Mouse (Mus musculus) liver, adult 2 months (tissue): ENCODE data around the gene Tmem240. TPM values are rescaled to one million over a fixed set of nuclear protein-coding genes. Genes with fewer than 3 reads are reported as not detected.
"Not testable (repeated sequence)": the region's sequence is repeated elsewhere in the genome, so short reads cannot be mapped to it uniquely, and the experiment has no call there.

Experiments used
- DNase-seq: peaks from one replicate; pipeline ENCODE4 v3.0.0-alpha.2; 2011; ENCODE audit warnings: low read depth, low spot score; ENCODE audit errors: extremely low read depth
- H3K27ac ChIP-seq: fragments of 200-500 bp; replicated peaks from 2 replicates; pipeline ENCODE4 v1.5.1; 2012; ENCODE audit warnings: low read depth, mild to moderate bottlenecking, control low read depth, inconsistent platforms, low read length; ENCODE audit not compliant: insufficient read depth
- H3K27me3 ChIP-seq: fragments of 200-500 bp; 2 replicates; pipeline ENCODE4 v1.6.1; 2012; ENCODE audit warnings: mild to moderate bottlenecking, moderate library complexity, low read length, inconsistent platforms; ENCODE audit not compliant: control insufficient read depth, insufficient read depth
- H3K36me3 ChIP-seq: fragments of 200-500 bp; 2 replicates; pipeline ENCODE4 v1.6.1; 2012; ENCODE audit warnings: low read length, inconsistent platforms; ENCODE audit not compliant: control insufficient read depth, insufficient read depth
- H3K4me1 ChIP-seq: fragments of 200-500 bp; 2 replicates; pipeline ENCODE4 v1.6.1; 2011; ENCODE audit warnings: low read length; ENCODE audit not compliant: control insufficient read depth, insufficient read depth
- H3K4me3 ChIP-seq: fragments of 200-500 bp; 2 replicates; pipeline ENCODE4 v1.5.1; 2011; ENCODE audit warnings: low read depth, mild to moderate bottlenecking, control low read depth, low read length, moderate library complexity; ENCODE audit not compliant: insufficient read depth
- H3K79me2 ChIP-seq: fragments of 200-500 bp; 2 replicates; pipeline ENCODE4 v1.6.1; 2012; ENCODE audit warnings: inconsistent platforms, mild to moderate bottlenecking, low read length, moderate library complexity; ENCODE audit not compliant: control insufficient read depth, insufficient read depth
- H3K9ac ChIP-seq: fragments of 200-500 bp; 2 replicates; pipeline ENCODE4 v1.6.1; 2012; ENCODE audit warnings: low read depth, mild to moderate bottlenecking, control low read depth, inconsistent platforms, low read length
- CTCF ChIP-seq: fragments of 200-500 bp; IDR thresholded peaks from 2 replicates; pipeline ENCODE4 v1.5.1; 2011; ENCODE audit warnings: low read depth, low read length, control low read depth
- POLR2A ChIP-seq: fragments of 200-500 bp; IDR thresholded peaks from 2 replicates; pipeline ENCODE4 v1.6.1; 2011; ENCODE audit warnings: low read length, control low read depth; ENCODE audit not compliant: insufficient read depth; ENCODE audit errors: extremely low read depth
- WGBS: fragments of 180-500 bp; shearing (Covaris S2); methylation state at CpG from one replicate; pipeline ENCODE4 v1.1.7; 2018; 5-methylcytosine and 5-hydroxymethylcytosine counted together
- polyA plus RNA-seq: library from polyadenylated mRNA; depleted of rRNA; stranded (reverse); fragments of >200 nt; gene quantifications from 2 replicates; pipeline ENCODE4 v1.2.3, GENCODE M21; 2012; rRNA removed
- total RNA-seq: library from RNA; depleted of rRNA; stranded (reverse); fragments of >200 nt; gene quantifications from 2 replicates; pipeline ENCODE4 v1.2.3, GENCODE M21; 2014; rRNA removed

The Tmem240 gene
- total and polyA plus RNA-seq, 2 experiments = under 0.01 to 0.20 TPM

DNA sequence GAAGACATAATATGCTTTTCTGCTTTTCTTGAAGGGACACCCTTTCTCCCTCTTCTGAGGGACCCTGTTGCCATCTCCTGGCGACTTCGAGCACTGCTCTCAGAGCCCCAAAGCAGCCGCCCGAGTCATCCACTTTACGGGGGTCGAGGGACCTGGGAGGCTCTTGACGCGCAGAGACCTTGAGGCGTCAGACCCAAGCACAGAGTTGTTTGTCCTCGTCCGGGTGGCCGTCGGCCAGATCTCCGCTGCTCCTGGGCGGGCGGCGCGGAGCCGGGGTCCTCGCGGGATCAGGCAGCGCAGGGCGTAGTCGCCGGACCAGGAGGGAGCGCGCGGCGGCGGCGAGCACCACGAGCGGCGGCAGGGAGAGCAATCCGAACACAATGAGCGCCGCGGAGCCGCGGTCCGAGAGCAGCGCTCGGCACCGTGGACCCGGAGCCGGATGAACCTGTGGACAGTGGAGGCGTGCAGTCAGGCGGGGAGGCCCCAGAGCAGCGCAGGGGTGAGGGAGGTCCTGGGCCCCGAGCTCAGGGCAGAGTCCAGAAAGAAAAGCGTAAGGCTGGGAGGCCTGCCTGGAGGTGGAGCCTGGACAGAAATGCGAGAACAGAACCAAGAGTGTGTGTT lies 49.6 kb downstream of the Tmem240 start:
- H3K27ac ChIP-seq = peak overlapping the region; percentile 97
- peak overlapping the region; percentile 74 for H3K4me3 ChIP-seq
- H3K4me1 ChIP-seq = no peaks in the 10 kb centered on the region; the same call in 1 of the 2 replicates
- WGBS = under 1% methylated on average over 51 of the region's 52 CpGs
- H3K9ac ChIP-seq = peak overlapping the region; percentile 98
- peak; percentile 66 for TF ChIP-seq CTCF
- peak; percentile 93 for TF ChIP-seq POLR2A
- H3K36me3 ChIP-seq = no peaks in the 10 kb centered on the region
- H3K79me2 ChIP-seq = no peaks in the 10 kb centered on the region
- H3K27me3 ChIP-seq = no peaks in the 10 kb centered on the region
- peak; percentile 82 for DNase-seq

DNA sequence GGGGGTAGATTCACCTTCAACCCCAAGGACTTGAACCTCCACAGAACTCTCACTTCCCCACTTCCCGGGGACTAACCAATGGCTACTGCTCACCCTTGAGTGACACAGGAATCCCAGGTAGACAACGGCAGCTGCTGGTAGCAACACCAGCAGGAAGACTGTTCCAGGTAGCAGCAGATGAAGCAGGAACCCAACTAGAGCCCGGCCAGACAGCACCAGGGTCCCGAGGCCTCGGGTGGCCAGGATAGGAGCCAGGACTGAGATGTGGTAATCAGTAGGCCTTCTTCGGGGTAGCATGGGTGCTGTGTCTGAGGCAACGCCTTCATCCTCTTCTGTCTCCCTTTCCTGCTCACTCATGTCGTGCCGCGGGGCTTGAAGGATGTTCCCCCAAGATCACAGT lies 50.6 kb downstream of the Tmem240 start:
- H3K4me3 ChIP-seq = no peak overlapping the region
- H3K9ac ChIP-seq = no peak overlapping the region
- TF ChIP-seq CTCF (no peak), POLR2A (no peak)
- H3K79me2 ChIP-seq = no peaks in the 10 kb centered on the region
- H3K27me3 ChIP-seq = no peaks in the 10 kb centered on the region
- no peaks in the 10 kb centered on the region for H3K36me3 ChIP-seq
- no peaks in the 10 kb centered on the region; the same call in 1 of the 2 replicates for H3K4me1 ChIP-seq
- no peak overlapping the region for H3K27ac ChIP-seq
- 95% methylated on average over 10 of the region's 10 CpGs for WGBS
- no peak for DNase-seq

DNA sequence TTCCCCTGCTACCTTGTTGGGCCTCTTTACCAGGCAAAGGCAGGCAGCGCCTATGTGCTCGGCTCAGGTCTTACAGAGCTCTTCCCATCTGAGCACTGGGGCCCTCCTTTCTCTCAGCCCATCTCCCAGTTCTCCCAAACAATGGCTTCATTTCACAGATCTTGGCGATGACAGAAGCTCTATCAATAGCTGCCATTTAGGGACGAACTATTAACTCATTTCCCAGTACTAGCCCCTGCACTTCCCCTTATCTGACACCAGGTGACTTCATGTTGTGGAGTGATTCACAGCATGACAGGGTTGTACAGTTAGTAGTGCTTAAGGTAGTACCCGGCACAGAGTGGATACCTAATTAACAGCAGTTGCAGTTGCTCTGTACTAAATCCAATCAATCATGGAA lies 51.2 kb downstream of the Tmem240 start, which contains the start of gene Tmem88b:
Tmem88b (minus strand) TSS at position 56 of the 400 bp plus-strand sequence.
- WGBS = 83% methylated on average over 5 of the region's 5 CpGs
- no peak for DNase-seq
- peak within 1 kb of the TSS; percentile 97 for H3K27ac ChIP-seq
- no peaks in the 10 kb centered on the region for H3K79me2 ChIP-seq
- no peaks in the 10 kb centered on the region; the same call in 1 of the 2 replicates for H3K4me1 ChIP-seq
- TF ChIP-seq CTCF (0 out of 2 replicates have a peak, but pooled peaks have one; percentile 9), POLR2A (no peak)
- no peaks in the 10 kb centered on the region for H3K36me3 ChIP-seq
- no peaks in the 10 kb centered on the region for H3K27me3 ChIP-seq
- H3K9ac ChIP-seq = peak within 1 kb of the TSS; percentile 98; the same call in 1 of the 2 replicates
- H3K4me3 ChIP-seq = peak within 1 kb of the TSS; percentile 74; the same call in 1 of the 2 replicates

DNA sequence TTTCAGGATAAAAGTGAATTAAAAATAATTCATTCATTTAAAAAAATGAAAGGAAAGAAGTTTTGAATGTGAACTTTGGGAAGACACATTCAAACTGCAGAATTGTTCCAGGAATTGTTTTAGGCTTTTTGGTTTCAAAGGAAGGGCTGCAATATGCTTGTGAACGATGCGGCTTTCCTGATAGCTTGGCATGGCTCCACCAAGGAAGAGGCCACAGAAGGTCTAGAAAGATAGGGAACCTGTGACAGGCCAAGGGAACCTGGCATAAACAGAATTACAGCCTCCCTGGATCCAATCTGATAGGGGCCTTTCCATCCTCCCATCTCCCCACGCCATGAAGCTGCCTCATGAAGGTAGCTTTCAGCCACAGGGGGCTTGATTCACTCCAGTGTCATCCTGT lies 53.7 kb downstream of the Tmem240 start:
- 92% methylated on average over 3 of the region's 3 CpGs for WGBS
- Histone ChIP-seq H3K4me3 (no peak overlapping the region), H3K27me3 (no peaks in the 10 kb centered on the region), H3K79me2 (no peaks in the 10 kb centered on the region), H3K4me1 (no peaks in the 10 kb centered on the region; the same call in 1 of the 2 replicates), H3K9ac (no peak overlapping the region), H3K27ac (no peak overlapping the region), H3K36me3 (no peaks in the 10 kb centered on the region)
- TF ChIP-seq POLR2A = no peak
- no peak for TF ChIP-seq CTCF
- no peak for DNase-seq

DNA sequence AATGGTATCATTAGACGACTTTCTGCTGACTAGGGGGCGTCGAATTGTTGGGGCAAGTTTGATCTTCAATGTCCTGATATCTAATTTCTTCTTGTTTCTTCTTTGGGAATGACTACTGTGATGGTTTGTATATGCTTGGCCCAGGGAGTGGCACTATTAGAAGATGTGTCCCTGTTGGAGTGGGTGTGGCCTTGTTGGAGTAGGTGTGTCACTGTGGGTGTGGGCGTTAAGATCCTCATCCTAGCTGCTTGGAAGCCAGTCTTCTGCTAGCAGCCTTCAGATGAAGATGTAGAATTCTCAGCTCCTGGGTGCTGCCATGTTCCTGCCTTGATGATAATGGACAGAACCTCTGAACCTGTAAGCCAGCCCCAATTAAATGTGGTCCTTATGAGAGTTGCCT lies 54.2 kb downstream of the Tmem240 start:
- not testable (repeated sequence) for DNase-seq, H3K79me2 ChIP-seq, H3K27ac ChIP-seq, H3K27me3 ChIP-seq, H3K4me3 ChIP-seq, H3K36me3 ChIP-seq, H3K9ac ChIP-seq, H3K4me1 ChIP-seq
- WGBS = 91% methylated on average over 4 of the region's 4 CpGs

DNA sequence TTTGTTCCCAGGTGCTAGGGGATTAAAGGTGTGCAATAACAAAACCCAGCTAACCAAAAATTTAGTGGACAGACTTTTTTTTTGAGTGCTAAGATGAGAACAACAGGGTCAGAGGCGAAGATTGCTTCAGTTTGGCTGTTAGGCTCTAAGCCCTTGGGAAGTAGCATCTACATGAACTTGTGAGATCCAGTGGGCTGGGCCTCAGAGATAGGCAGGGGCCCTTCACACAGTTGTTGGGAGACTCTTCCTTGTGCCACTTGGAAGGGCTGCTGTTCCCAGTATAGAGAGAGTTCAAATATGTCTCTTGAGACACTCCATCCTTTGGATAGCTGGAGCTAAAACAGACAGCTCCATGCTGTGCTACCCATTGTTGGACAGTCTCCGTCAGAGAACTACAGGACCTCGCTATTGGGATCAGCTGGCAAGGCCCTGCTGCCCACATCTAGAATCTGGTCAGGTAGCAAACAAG lies 55.5 kb downstream of the Tmem240 start, which contains the start of gene Ankrd65:
Ankrd65 (plus strand) TSS at position 419 of the 469 bp plus-strand sequence.
- no peaks in the 10 kb centered on the region for H3K4me1 ChIP-seq
- whole genome bisulfite sequencing = 81% methylated on average over 3 of the region's 3 CpGs
- no peaks in the 10 kb centered on the region for H3K36me3 ChIP-seq
- H3K9ac ChIP-seq = no peak within 1 kb of the TSS
- H3K4me3 ChIP-seq = no peak within 1 kb of the TSS
- H3K79me2 ChIP-seq = no peaks in the 10 kb centered on the region
- TF ChIP-seq CTCF = no peak
- DNase-seq = no peak
- no peak within 1 kb of the TSS for H3K27ac ChIP-seq
- H3K27me3 ChIP-seq = no peaks in the 10 kb centered on the region

Other genes starting within 250 kb of the Tmem240 start
- gene Gnb1, start 243.4 kb upstream of the Tmem240 start, total RNA-seq = 26.5 and 40.1 TPM in 2 replicates
- 140 and 143 TPM in 2 replicates for gene Gnb1, start 243.4 kb upstream of the Tmem240 start, polyA plus RNA-seq
- gene Nadk, start 172.4 kb upstream of the Tmem240 start, total RNA-seq = 163 and 201 TPM in 2 replicates
- gene Nadk, start 172.4 kb upstream of the Tmem240 start, polyA plus RNA-seq = 196 and 218 TPM in 2 replicates
- gene Slc35e2, start 133.4 kb upstream of the Tmem240 start, total RNA-seq = 63.5 and 65.6 TPM in 2 replicates
- 18.5 and 19.8 TPM in 2 replicates for gene Slc35e2, start 133.4 kb upstream of the Tmem240 start, polyA plus RNA-seq
- 8.5 and 11.2 TPM in 2 replicates for gene Cdk11b, start 109.9 kb upstream of the Tmem240 start, total RNA-seq
- 8.8 and 10.6 TPM in 2 replicates for gene Cdk11b, start 109.9 kb upstream of the Tmem240 start, polyA plus RNA-seq
- not detected in 2 replicates for gene Gm10563, start 89.4 kb upstream of the Tmem240 start, total RNA-seq
- gene Gm10563, start 89.4 kb upstream of the Tmem240 start, polyA plus RNA-seq = not detected in 2 replicates
- 1.7 and 1.8 TPM in 2 replicates for gene Mmp23, start 81.4 kb upstream of the Tmem240 start, total RNA-seq
- gene Mmp23, start 81.4 kb upstream of the Tmem240 start, polyA plus RNA-seq = 2.7 and 3.0 TPM in 2 replicates
- 16.4 and 19.0 TPM in 2 replicates for gene Mib2, start 65.6 kb upstream of the Tmem240 start, total RNA-seq
- 32.2 and 35.8 TPM in 2 replicates for gene Mib2, start 65.6 kb upstream of the Tmem240 start, polyA plus RNA-seq
- 0.37 and 0.54 TPM in 2 replicates for gene Fndc10, start 40.5 kb upstream of the Tmem240 start, total RNA-seq
- gene Fndc10, start 40.5 kb upstream of the Tmem240 start, polyA plus RNA-seq = 0.77 and 1.2 TPM in 2 replicates
- gene Ssu72, start 30.0 kb upstream of the Tmem240 start, total RNA-seq = 99.5 and 108 TPM in 2 replicates
- 78.8 and 79.3 TPM in 2 replicates for gene Ssu72, start 30.0 kb upstream of the Tmem240 start, polyA plus RNA-seq
- 54.5 and 71.8 TPM in 2 replicates for gene Atad3a, start 26.3 kb downstream of the Tmem240 start, total RNA-seq
- gene Atad3a, start 26.3 kb downstream of the Tmem240 start, polyA plus RNA-seq = 83.0 and 129 TPM in 2 replicates
- 0.46 and 0.47 TPM in 2 replicates for gene Vwa1, start 39.9 kb downstream of the Tmem240 start, total RNA-seq
- gene Vwa1, start 39.9 kb downstream of the Tmem240 start, polyA plus RNA-seq = 0.32 and 0.56 TPM in 2 replicates
- gene Tmem88b, start 51.1 kb downstream of the Tmem240 start, total RNA-seq = 0.74 and 0.87 TPM in 2 replicates
- gene Tmem88b, start 51.1 kb downstream of the Tmem240 start, polyA plus RNA-seq = 1.3 and 1.9 TPM in 2 replicates
- gene Ankrd65, start 55.6 kb downstream of the Tmem240 start, total RNA-seq = not detected in 2 replicates
- gene Ankrd65, start 55.6 kb downstream of the Tmem240 start, polyA plus RNA-seq = not detected in 2 replicates
- gene Mrpl20, start 68.1 kb downstream of the Tmem240 start, total RNA-seq = 72.4 and 73.0 TPM in 2 replicates
- gene Mrpl20, start 68.1 kb downstream of the Tmem240 start, polyA plus RNA-seq = 29.7 and 37.4 TPM in 2 replicates
- 54.9 and 56.1 TPM in 2 replicates for gene Ccnl2, start 77.7 kb downstream of the Tmem240 start, total RNA-seq
- gene Ccnl2, start 77.7 kb downstream of the Tmem240 start, polyA plus RNA-seq = 33.9 and 61.8 TPM in 2 replicates
- 140 and 151 TPM in 2 replicates for gene Aurkaip1, start 96.5 kb downstream of the Tmem240 start, total RNA-seq
- gene Aurkaip1, start 96.5 kb downstream of the Tmem240 start, polyA plus RNA-seq = 141 and 154 TPM in 2 replicates
- gene Mxra8, start 104.9 kb downstream of the Tmem240 start, total RNA-seq = 7.5 and 8.8 TPM in 2 replicates
- 15.4 and 17.2 TPM in 2 replicates for gene Mxra8, start 104.9 kb downstream of the Tmem240 start, polyA plus RNA-seq
- 40.5 and 44.6 TPM in 2 replicates for gene Dvl1, start 112.6 kb downstream of the Tmem240 start, total RNA-seq
- 101 and 162 TPM in 2 replicates for gene Dvl1, start 112.6 kb downstream of the Tmem240 start, polyA plus RNA-seq
- 0.37 and 0.47 TPM in 2 replicates for gene Tas1r3, start 128.6 kb downstream of the Tmem240 start, total RNA-seq
- 0.12 and 0.35 TPM in 2 replicates for gene Tas1r3, start 128.6 kb downstream of the Tmem240 start, polyA plus RNA-seq
- 5.7 and 7.5 TPM in 2 replicates for gene Cptp, start 134.6 kb downstream of the Tmem240 start, total RNA-seq
- gene Cptp, start 134.6 kb downstream of the Tmem240 start, polyA plus RNA-seq = 32.1 and 48.6 TPM in 2 replicates
- gene Ints11, start 134.7 kb downstream of the Tmem240 start, total RNA-seq = 13.6 and 18.8 TPM in 2 replicates
- gene Ints11, start 134.7 kb downstream of the Tmem240 start, polyA plus RNA-seq = 15.8 and 20.9 TPM in 2 replicates
- gene Pusl1, start 157.0 kb downstream of the Tmem240 start, total RNA-seq = 13.6 and 15.5 TPM in 2 replicates
- 33.5 and 35.0 TPM in 2 replicates for gene Pusl1, start 157.0 kb downstream of the Tmem240 start, polyA plus RNA-seq
- gene Acap3, start 157.0 kb downstream of the Tmem240 start, total RNA-seq = 2.5 and 3.4 TPM in 2 replicates
- gene Acap3, start 157.0 kb downstream of the Tmem240 start, polyA plus RNA-seq = 4.9 and 6.9 TPM in 2 replicates
- 21.6 and 27.6 TPM in 2 replicates for gene Ube2j2, start 209.0 kb downstream of the Tmem240 start, total RNA-seq
- gene Ube2j2, start 209.0 kb downstream of the Tmem240 start, polyA plus RNA-seq = 43.4 and 46.1 TPM in 2 replicates
- 1.8 and 2.1 TPM in 2 replicates for gene C1qtnf12, start 227.5 kb downstream of the Tmem240 start, total RNA-seq
- 2.6 and 3.3 TPM in 2 replicates for gene C1qtnf12, start 227.5 kb downstream of the Tmem240 start, polyA plus RNA-seq